Mouse (Mus musculus) mouse embryonic stem cell (cell line): ENCODE data around the gene Tsc2.

Experiments used
- in situ Hi-C, 2 experiments: fragments of 300-500 bp; cut with MboI; formaldehyde crosslinking; loops; 1 replicate in 1 of 2; 3 replicates in 1 of 2; pipeline ENCODE4 v1.14.3; 2019 to 2020; ENCODE audit warnings: low sequenced_read_pairs in 2 of 2, low pct_unique_long_range_greater_than_20kb in 1 of 2, mixed read lengths in 1 of 2; ENCODE audit not compliant: unreplicated experiment in 1 of 2

Tsc2 gene

GRCm38 (mm10) chr17:24632813-24633449 lies 501 bp upstream of the Tsc2 start:
- in situ Hi-C loops = no loop called here

- in situ Hi-C loops = no loop called here
These were observed 2.4 kb downstream of the Tsc2 start for GRCm38 (mm10) chr17:24630072-24630471.

DNA sequence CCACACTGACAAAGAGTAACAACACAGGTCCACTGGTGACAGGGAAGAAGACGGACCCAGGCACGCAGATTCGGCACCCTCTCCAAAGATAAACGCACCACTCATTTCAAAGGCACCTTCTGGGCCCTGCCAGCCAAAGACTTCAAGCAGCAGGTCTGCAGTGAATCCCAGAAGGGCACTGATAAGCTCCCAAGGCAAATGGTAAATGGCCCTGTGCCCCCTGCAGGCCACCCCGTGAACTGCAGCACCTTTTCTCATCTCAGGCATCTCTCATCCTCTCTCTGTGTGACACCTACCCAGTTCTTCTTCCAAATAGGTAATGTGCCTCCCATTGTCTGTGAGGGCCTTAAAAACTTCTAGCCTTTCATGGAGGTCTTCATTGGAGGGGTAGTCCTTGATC lies 3.8 kb downstream of the Tsc2 start:
- in situ Hi-C loops = loop anchor here in 1 of 2 experiments (5.0 kb wide), 1 partner anchor 36 kb away; no protein-coding TSS in a partner anchor

DNA sequence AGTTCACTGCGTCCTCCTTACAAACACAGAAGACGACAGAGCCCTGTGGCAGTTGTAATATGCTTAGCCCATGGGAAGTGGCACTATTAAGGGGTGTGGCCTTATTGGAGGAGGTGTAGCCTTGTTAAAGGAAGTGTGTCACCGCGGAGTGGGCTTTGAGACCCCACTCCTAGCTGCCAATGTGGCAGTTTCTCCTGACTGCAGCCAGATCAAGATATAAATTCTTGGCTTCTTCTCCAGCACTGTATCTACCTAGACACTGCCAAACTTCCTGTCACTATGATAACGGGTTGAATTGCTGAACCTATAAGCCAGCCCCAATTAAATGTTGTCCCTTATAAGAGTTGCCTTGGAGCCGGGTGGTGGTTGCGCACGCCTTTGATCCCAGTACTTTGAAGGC lies 7.0 kb downstream of the Tsc2 start:
- in situ Hi-C loops = loop anchor here in 1 of 2 experiments (5.0 kb wide), 1 partner anchor 33 kb away; no protein-coding TSS in a partner anchor

GRCm38 (mm10) chr17:24617561-24618194 lies 14.8 kb downstream of the Tsc2 start:
- in situ Hi-C loops = no loop called here

DNA sequence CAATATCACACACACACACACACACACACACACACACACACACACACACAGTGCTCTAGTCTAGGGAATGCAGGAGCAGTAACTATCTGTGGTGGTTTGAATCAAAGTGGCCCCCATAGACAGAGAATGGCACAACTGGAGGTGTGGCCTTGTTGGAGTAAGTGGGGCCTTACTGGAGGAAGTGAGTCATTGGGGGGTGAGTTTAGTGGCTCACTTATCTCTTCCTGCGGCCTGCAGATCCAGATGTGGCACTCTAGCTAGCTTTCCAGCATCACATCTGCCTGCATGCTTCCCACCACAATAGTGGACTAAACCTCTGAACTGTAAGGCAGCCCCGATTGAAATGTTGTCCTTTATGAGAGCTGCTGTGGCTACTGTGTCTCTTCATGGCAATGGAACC lies 21.7 kb downstream of the Tsc2 start:
- in situ Hi-C loops = no loop called here

DNA sequence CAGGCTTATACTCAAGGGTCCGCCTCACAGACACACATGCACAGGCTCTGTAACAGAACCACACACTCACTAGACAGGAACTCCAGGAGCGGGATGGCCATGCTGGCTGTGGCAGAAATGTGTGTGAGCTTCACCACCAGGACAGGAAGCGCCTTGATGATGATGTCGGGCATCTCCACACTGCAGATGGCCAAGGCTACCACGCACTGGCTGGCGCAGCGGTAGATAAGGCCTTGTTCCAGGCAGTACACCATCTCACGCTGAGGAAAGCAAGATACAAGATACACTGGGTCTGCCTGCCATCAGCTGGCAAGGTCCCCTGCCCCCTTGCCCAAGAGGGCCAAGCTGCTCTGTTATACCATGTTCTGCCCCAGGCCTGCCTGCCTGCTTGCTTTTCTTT lies 23.6 kb downstream of the Tsc2 start:
- in situ Hi-C loops = no loop called here

- in situ Hi-C loops = no loop called here
These were observed 24.1 kb downstream of the Tsc2 start for GRCm38 (mm10) chr17:24608370-24608769.

- in situ Hi-C loops = no loop called here
These were observed 27.9 kb downstream of the Tsc2 start for GRCm38 (mm10) chr17:24604557-24604956.

DNA sequence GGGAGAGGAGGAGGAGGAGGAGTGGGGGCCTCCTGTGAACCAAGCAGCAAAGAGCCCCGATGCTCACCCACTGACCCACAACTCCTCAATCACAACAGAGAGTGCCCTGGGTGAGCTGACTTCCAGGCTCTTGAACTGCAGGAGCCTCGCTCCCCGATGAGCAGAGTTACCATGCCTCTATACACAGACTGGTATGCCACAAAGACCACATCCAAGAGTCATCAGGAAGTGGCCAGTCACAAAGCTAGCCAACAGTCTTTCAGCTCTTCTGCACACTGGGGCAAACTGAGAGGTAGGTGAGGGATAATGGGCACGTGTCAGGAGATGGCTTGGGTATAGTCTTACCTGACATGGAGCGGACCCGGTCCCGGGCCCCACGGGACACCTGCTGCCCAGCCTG lies 28.5 kb downstream of the Tsc2 start:
- in situ Hi-C loops = no loop called here

DNA sequence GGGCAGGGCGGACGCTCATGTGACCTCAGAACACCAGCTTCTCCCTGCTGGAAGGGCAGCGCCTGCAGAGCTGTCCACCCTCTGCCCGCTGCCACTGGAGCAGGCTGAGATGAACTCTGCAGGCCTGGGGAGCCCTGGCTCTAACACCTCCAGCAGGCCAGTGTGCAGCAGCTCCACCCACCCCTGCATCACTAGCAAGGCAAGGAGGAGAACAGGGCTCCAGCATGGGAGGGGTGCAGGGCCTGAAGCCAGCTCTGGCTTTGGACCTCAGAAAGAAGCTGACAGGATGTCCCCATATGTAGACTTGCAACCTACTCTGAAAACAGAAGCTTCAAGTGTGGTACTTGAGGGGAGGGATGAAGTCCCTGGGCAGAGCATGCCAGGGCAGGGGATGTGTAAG lies 31.9 kb downstream of the Tsc2 start:
- in situ Hi-C loops = no loop called here

DNA sequence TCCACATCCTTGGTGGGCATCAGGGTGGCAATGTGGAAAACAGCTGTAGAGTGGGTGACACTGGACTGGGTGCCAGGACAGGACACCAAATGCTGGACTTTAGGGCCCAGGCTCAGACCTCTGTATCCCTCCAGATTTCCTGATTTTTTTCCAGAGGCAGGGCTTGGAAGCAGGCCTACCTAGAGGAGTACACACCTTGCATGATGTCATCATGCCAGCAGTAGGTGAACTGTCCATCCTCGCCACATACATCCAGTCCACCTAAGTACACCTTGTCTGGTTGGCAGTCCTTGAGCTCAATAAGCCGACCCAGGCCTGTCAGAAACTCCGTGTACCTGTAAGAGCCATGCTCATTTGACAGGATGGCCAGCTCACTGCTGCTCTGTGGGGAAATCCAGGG lies 34.4 kb downstream of the Tsc2 start:
- in situ Hi-C loops = no loop called here

- in situ Hi-C loops = no loop called here
These were observed 35.8 kb downstream of the Tsc2 start for GRCm38 (mm10) chr17:24596471-24597183.

GRCm38 (mm10) chr17:24596073-24596466 lies 36.4 kb downstream of the Tsc2 start:
- in situ Hi-C loops = no loop called here

DNA sequence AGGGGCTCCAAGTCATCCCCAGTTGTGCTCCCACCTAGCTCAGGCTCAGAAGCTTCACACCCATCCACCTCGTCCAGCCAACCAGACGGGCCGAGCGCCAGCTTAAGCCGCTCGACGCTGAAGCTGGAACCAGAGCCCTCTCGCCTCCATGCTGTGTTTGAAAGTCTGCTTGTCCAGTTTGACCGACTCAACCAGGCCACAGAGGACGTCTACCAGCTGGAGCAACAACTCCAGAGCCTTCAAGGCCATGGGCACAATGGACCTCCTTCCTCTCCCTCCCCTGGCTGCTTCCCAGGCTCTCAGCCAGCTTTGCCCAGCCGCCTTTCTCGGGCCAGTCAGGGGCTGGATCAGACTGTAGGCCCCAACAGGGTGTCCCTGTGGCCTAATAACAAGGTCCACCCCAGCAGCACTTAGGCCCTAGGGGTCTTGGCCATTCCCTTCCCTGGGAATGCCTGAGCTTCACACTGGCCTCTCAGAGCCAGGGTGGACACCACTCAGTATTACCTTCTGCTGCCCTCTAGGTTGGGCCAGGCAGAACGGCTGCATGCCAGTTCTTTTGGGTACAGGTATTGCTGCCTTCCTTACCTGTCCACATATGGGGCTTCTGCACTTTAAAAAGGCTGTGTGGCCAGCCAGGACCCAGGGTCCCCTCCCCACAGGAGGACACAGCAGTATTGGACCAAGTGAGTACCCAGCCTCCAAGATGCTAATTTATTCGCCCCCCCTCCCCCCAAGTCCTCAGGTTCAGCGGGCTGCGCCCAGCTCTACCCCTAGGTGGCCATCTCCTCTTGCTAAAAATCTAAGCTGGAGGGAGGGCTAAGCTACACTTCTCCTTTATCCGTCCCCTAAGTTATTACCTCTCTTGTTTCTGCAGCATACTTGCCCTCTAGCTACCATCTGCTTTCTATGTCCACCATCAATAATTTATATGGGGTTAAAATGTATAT lies 37.0 kb downstream of the Tsc2 start:
- in situ Hi-C loops = no loop called here

DNA sequence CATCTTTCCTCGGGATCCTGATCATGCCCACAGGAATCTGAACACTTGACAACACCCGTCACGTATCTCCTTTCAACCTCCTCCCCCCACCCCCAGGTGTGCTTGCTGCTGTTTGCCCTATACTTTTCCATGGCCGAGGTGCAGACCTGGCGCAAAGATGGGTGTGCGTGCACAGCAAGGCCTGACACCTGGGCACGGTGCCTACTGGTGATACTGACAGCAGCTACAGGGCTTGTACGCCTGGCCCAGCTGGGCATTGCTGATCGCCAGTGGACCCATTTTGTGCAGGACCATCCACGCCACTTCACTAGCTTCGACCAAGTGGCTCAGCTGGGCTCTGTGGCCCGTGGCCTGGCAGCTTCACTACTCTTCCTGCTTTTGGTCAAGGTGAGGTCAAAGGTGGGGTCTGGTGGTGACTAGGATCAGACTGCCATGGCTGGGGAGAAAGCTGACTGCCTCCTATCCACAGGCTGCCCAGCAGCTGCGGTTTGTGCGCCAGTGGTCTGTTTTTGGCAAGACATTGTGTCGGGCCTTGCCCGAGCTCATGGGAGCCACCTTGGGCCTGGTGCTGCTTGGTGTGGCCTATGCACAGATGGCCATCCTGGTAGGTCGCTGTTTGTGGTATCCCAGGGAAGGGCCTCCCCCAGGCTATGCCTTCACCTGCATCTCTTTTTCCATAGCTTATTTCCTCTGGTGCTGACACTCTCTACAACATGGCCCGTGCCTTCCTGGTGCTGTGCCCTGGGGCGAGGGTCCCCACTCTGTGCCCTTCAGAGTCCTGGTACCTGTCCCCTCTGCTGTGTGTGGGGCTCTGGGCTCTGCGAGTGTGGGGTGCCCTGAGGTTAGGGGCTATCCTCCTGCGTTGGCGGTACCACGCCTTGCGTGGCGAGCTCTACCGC lies 38.2 kb downstream of the Tsc2 start:
- in situ Hi-C loops = loop anchor here in 1 of 2 experiments (5.0 kb wide), 1 partner anchor 33 kb away; no protein-coding TSS in a partner anchor

GRCm38 (mm10) chr17:24593248-24593647 lies 39.2 kb downstream of the Tsc2 start:
- in situ Hi-C loops = loop anchor here in 1 of 2 experiments (5.0 kb wide), 1 partner anchor 34 kb away; no protein-coding TSS in a partner anchor
